Mouse (Mus musculus) megakaryocyte, embryonic 14.5 days (primary cell): ENCODE measurements around the gene Hist1h2bm.
"Not testable (repeated sequence)": the region's sequence is repeated elsewhere in the genome, so short reads cannot be mapped to it uniquely, and the experiment has no call there.

Source experiments
- FLI1 ChIP-seq: IDR thresholded peaks from 2 replicates; pipeline ENCODE4 v1.6.1; 2012; ENCODE audit warnings: low read length, inconsistent platforms, mixed read lengths
- GATA1 ChIP-seq: IDR thresholded peaks from 3 replicates; pipeline ENCODE4 v1.6.1; 2012; ENCODE audit warnings: mixed read lengths, low read length, inconsistent platforms, borderline replicate concordance

DNA sequence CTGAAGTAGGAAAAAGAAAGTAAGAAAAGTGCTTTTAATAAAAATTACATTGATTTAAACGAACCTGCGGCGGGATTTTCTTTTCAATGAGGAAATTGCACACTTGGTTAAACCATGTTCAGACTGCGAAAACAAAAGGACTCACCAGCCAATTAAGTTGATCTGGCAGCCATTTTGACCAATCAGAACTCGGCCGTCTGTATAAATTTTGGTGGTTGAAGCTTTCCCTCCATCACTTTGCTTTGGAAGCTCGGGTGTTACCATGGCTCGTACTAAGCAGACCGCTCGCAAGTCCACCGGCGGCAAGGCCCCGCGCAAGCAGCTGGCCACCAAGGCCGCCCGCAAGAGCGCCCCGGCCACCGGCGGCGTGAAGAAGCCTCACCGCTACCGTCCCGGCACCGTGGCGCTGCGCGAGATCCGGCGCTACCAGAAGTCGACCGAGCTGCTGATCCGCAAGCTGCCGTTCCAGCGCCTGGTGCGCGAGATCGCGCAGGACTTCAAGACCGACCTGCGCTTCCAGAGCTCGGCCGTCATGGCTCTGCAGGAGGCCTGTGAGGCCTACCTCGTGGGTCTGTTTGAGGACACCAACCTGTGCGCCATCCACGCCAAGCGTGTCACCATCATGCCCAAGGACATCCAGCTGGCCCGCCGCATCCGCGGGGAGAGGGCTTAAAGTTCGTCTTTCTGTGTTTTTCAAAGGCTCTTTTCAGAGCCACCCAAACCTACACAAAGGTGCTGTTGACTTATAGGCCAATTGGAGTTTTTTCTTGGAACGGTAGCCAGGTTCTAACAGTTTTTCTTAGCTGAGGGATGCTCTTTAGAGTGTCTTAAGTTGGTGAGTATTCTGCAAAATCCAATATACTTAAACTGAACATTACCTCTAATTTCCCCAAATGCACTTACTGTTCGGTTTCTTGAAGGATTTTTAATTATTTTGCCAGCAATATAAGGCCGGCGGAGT, 4.2 kb upstream of the Hist1h2bm start, which contains the start of gene Hist1h3h:
- TF ChIP-seq GATA1, FLI1: not testable (repeated sequence)
